Mouse (Mus musculus) midbrain, postnatal 0 days (tissue): ENCODE measurements at regions not wholly inside any gene's neighbourhood (a gene's known extent, or its start where the extent isn't known, plus 50 kb on each side); places are given as distances from the start of the nearest gene placed in this dataset.

Experiments
- ATAC-seq: fragments of 200-750 bp; cut with Nextera tagmentation; 2 replicates; pipeline ENCODE4 v1.8.0; 2017; ENCODE audit warnings: moderate number of reproducible peaks, mild to moderate bottlenecking, moderate TSS enrichment, moderate library complexity; ENCODE audit not compliant: low FRiP score
- DNase-seq: peaks from one replicate; pipeline ENCODE4 v3.0.0-alpha.2; 2015; ENCODE audit warnings: low spot score
- H3K27ac ChIP-seq: fragments of 300-500 bp; sonication (generic); 2 replicates; pipeline ENCODE4 v1.5.1; 2014; ENCODE audit warnings: low read depth, mild to moderate bottlenecking, low read length, mixed read lengths
- H3K27me3 ChIP-seq: fragments of 300-500 bp; sonication (generic); 2 replicates; pipeline ENCODE4 v1.6.1; 2014; ENCODE audit warnings: low read length, control low read depth, mixed read lengths; ENCODE audit not compliant: insufficient read depth
- H3K36me3 ChIP-seq: fragments of 300-500 bp; sonication (generic); 2 replicates; pipeline ENCODE4 v1.6.1; 2014; ENCODE audit warnings: low read length, control low read depth, mixed read lengths; ENCODE audit not compliant: insufficient read depth
- H3K4me1 ChIP-seq: fragments of 300-500 bp; sonication (generic); 2 replicates; pipeline ENCODE4 v1.6.1; 2014; ENCODE audit warnings: mild to moderate bottlenecking, control low read depth, antibody characterized with exemption, low read length, mixed read lengths; ENCODE audit not compliant: insufficient read depth
- H3K4me2 ChIP-seq: fragments of 300-500 bp; sonication (generic); 2 replicates; pipeline ENCODE4 v1.6.1; 2014; ENCODE audit warnings: low read depth, mild to moderate bottlenecking, low read length, mixed read lengths; ENCODE audit not compliant: poor library complexity, severe bottlenecking
- H3K4me3 ChIP-seq: fragments of 300-500 bp; sonication (generic); 2 replicates; pipeline ENCODE4 v1.5.1; 2014; ENCODE audit warnings: low read depth, mild to moderate bottlenecking, low read length, moderate library complexity
- H3K9ac ChIP-seq: fragments of 300-500 bp; sonication (generic); replicated peaks from 2 replicates; pipeline ENCODE4 v1.6.1; 2014; ENCODE audit warnings: mild to moderate bottlenecking, low read length, moderate library complexity, mixed read lengths; ENCODE audit not compliant: poor library complexity, severe bottlenecking
- H3K9me3 ChIP-seq: fragments of 300-500 bp; sonication (generic); 2 replicates; pipeline ENCODE4 v1.6.1; 2016; ENCODE audit warnings: low read length, control low read depth
- CTCF ChIP-seq: IDR thresholded peaks from 2 replicates; pipeline ENCODE4 v1.5.1; 2016; ENCODE audit warnings: antibody characterized with exemption, mild to moderate bottlenecking
- WGBS: fragments of 180-500 bp; shearing (Covaris S2); extraction: QIAGEN DNeasy Blood & Tissue Kit; methylation state at CpG from one replicate; pipeline ENCODE4 v1.1.7; 2014; 5-methylcytosine and 5-hydroxymethylcytosine counted together

- Histone ChIP-seq H3K4me3 (no peak overlapping the region), H3K27ac (no peak overlapping the region), H3K4me2 (no peak overlapping the region), H3K9ac (no peak overlapping the region), H3K4me1 (no peaks in the 10 kb centered on the region), H3K9me3 (no peaks in the 10 kb centered on the region), H3K27me3 (no peaks in the 10 kb centered on the region), H3K36me3 (no peaks in the 10 kb centered on the region)
- no peak for TF ChIP-seq CTCF
- no peak for ATAC-seq
- 82% methylated on average over 1 of the region's 1 CpGs for WGBS
- no peak for DNase-seq
Measured at GRCm38 (mm10) chr5:10414019-10414418, 167.7 kb upstream of the Gm5152 start.

- 85% methylated on average over 5 of the region's 5 CpGs for WGBS
- H3K4me2 ChIP-seq = no peak overlapping the region
- ATAC-seq (no peak), DNase-seq (no peak)
- H3K9ac ChIP-seq = no peak overlapping the region
- H3K36me3 ChIP-seq = no peaks in the 10 kb centered on the region
- no peaks in the 10 kb centered on the region for H3K9me3 ChIP-seq
- no peak overlapping the region for H3K4me3 ChIP-seq
- no peaks in the 10 kb centered on the region for H3K27me3 ChIP-seq
- no peak for TF ChIP-seq CTCF
- H3K4me1 ChIP-seq = no peaks in the 10 kb centered on the region
- no peak overlapping the region for H3K27ac ChIP-seq
Measured at GRCm38 (mm10) chr5:10393571-10393970, 147.2 kb upstream of the Gm5152 start.

- no peak for DNase-seq
- Histone ChIP-seq H3K4me3 (no peak overlapping the region), H3K9ac (no peak overlapping the region), H3K36me3 (no peaks in the 10 kb centered on the region), H3K27ac (no peak overlapping the region), H3K4me1 (no peaks in the 10 kb centered on the region), H3K9me3 (no peaks in the 10 kb centered on the region), H3K4me2 (no peak overlapping the region), H3K27me3 (no peaks in the 10 kb centered on the region)
- TF ChIP-seq CTCF = no peak
- 86% methylated on average over 1 of the region's 1 CpGs for WGBS
- ATAC-seq = no peak
Measured at GRCm38 (mm10) chr5:10388991-10389390, 142.7 kb upstream of the Gm5152 start.

GRCm38 (mm10) chr5:10352126-10352525, 105.8 kb upstream of the Gm5152 start:
- DNase-seq (no peak), ATAC-seq (no peak)
- H3K27me3 ChIP-seq = no peaks in the 10 kb centered on the region
- no peak overlapping the region for H3K4me3 ChIP-seq
- no peak overlapping the region for H3K4me2 ChIP-seq
- no peak overlapping the region for H3K27ac ChIP-seq
- no peak overlapping the region for H3K9ac ChIP-seq
- TF ChIP-seq CTCF = no peak
- 93% methylated on average over 2 of the region's 2 CpGs for WGBS
- H3K4me1 ChIP-seq = no peaks in the 10 kb centered on the region
- H3K36me3 ChIP-seq = no peaks in the 10 kb centered on the region
- H3K9me3 ChIP-seq = no peaks in the 10 kb centered on the region

- Histone ChIP-seq H3K4me3 (no peak overlapping the region), H3K9me3 (no peaks in the 10 kb centered on the region), H3K4me1 (no peaks in the 10 kb centered on the region), H3K27ac (no peak overlapping the region), H3K4me2 (no peak overlapping the region), H3K9ac (no peak overlapping the region), H3K36me3 (no peaks in the 10 kb centered on the region), H3K27me3 (no peaks in the 10 kb centered on the region)
- no peak for TF ChIP-seq CTCF
- WGBS = 74% methylated on average over 2 of the region's 2 CpGs
- no peak for DNase-seq
- no peak for ATAC-seq
Measured at GRCm38 (mm10) chr5:10320611-10321010, 74.3 kb upstream of the Gm5152 start.
